9 mouse cellular contexts compared by ENCODE assay signal in genomic region chr19:46573990-46574389, GRCm38 (mm10). TPM values are rescaled to one million over a fixed set of nuclear protein-coding genes. Genes with fewer than 3 reads are reported as not detected.
A peak's percentile ranks its signal among the peaks of the same experiment; 100 is the strongest.
DNase-seq lines count a peak whose midpoint lies in the region; ATAC-seq and TF ChIP-seq lines count a peak whose summit lies in the region.
"Had no signal": no experiment of that assay in that cellular context is flagged by ENCODE, and none has a peak within 500 bp of the region (broad histone marks: within the 10 kb centered on the region; RNA-seq: fewer than 3 reads in every experiment).

No protein-coding gene starts in this region.

- H3K4me1 ChIP-seq in heart, embryonic 13.5 days: peaks cover 35% of the 10 kb centered on the region
- H3K4me1 ChIP-seq in cortical plate, adult 2 months (ENCODE audit: control insufficient read depth, insufficient read depth, low read length): peaks cover 3% of the 10 kb centered on the region
- peaks cover 25% of the 10 kb centered on the region for H3K4me1 ChIP-seq in hindbrain, embryonic 15.5 days (replicated peaks)
- peaks cover 11% of the 10 kb centered on the region for H3K4me1 ChIP-seq in midbrain, embryonic 14.5 days (ENCODE audit: control insufficient read depth, insufficient read depth, low read length)

- no peak for TF ChIP-seq POLR2A in cortical plate, adult 2 months (IDR thresholded peaks at IDR 0.05; ENCODE audit: extremely low read depth, insufficient read depth, low read length)

- TF ChIP-seq CTCF in cortical plate, adult 2 months (IDR thresholded peaks at IDR 0.05; ENCODE audit: extremely low read depth, insufficient read depth, low read length): no peak

- no peaks in the 10 kb centered on the region for H3K9me3 ChIP-seq in heart, embryonic 13.5 days
- H3K9me3 ChIP-seq in hindbrain, embryonic 15.5 days: no peaks in the 10 kb centered on the region
- no peaks in the 10 kb centered on the region for H3K9me3 ChIP-seq in midbrain, embryonic 14.5 days (ENCODE audit: control insufficient read depth, low read length)

- H3K4me2 ChIP-seq in heart, embryonic 13.5 days: peak overlapping the region; percentile 93
- H3K4me2 ChIP-seq in hindbrain, embryonic 15.5 days: peak overlapping the region; percentile 81
- H3K4me2 ChIP-seq in midbrain, embryonic 14.5 days (ENCODE audit: low read length): peak overlapping the region; percentile 79

- peak overlapping the region; percentile 90 for H3K4me3 ChIP-seq in heart, embryonic 13.5 days
- H3K4me3 ChIP-seq in cortical plate, adult 2 months (ENCODE audit: insufficient read depth, low read length): peak overlapping the region; percentile 87; the same call in 1 of the 2 replicates
- peak overlapping the region; percentile 66 for H3K4me3 ChIP-seq in hindbrain, embryonic 15.5 days
- H3K4me3 ChIP-seq in midbrain, embryonic 14.5 days (replicated peaks; ENCODE audit: low read depth, low read length): peak overlapping the region; percentile 56

- 38% methylated on average over 6 of the region's 6 CpGs for WGBS in heart, embryonic 13.5 days
- WGBS in hindbrain, embryonic 15.5 days: 53% methylated on average over 6 of the region's 6 CpGs
- WGBS in midbrain, embryonic 14.5 days: 47% methylated on average over 6 of the region's 6 CpGs

- no peak for DNase-seq in heart, postnatal 36 days
- no peak for DNase-seq in midbrain, embryonic 14.5 days
- DNase-seq in frontal cortex, postnatal 10 days (ENCODE audit: low spot score in 2 of 2): no peak
- DNase-seq in gastrocnemius, postnatal 14 days: no peak
- DNase-seq: left cerebral cortex, postnatal 4 days had no signal

- H3K9ac ChIP-seq in heart, embryonic 13.5 days: peak overlapping the region; percentile 84
- H3K9ac ChIP-seq in hindbrain, embryonic 15.5 days: peak overlapping the region; percentile 63
- peak overlapping the region; percentile 57; the same call in 1 of the 2 replicates for H3K9ac ChIP-seq in midbrain, embryonic 14.5 days (replicated peaks; ENCODE audit: low read length)

- no peak for ATAC-seq in heart, embryonic 13.5 days (ENCODE audit: extremely low read depth, insufficient number of reproducible peaks, low FRiP score, low TSS enrichment)
- no peak for ATAC-seq in hindbrain, embryonic 15.5 days (ENCODE audit: low FRiP score, low read depth)
- no peak for ATAC-seq in midbrain, embryonic 14.5 days (ENCODE audit: low FRiP score, low TSS enrichment)
- ATAC-seq in granulocyte monocyte progenitor cell, adult 5-6 weeks (replicated peaks; ENCODE audit: poor library complexity, severe bottlenecking): no peak

- intact Hi-C loops in heart, postnatal 36 days (cut with DNase I): no loop called here
- intact Hi-C loops in gastrocnemius, postnatal 14 days (cut with DNase I; ENCODE audit: low total_unique reads): no loop called here

- H3K27ac ChIP-seq in heart, embryonic 13.5 days (replicated peaks): no peak overlapping the region
- no peak overlapping the region for H3K27ac ChIP-seq in cortical plate, adult 2 months (ENCODE audit: insufficient read depth, low read length)
- H3K27ac ChIP-seq in hindbrain, embryonic 15.5 days (replicated peaks): no peak overlapping the region
- no peak overlapping the region for H3K27ac ChIP-seq in midbrain, embryonic 14.5 days (replicated peaks; ENCODE audit: low read depth, low read length)

- H3K27me3 ChIP-seq in heart, embryonic 13.5 days (replicated peaks): no peaks in the 10 kb centered on the region
- H3K27me3 ChIP-seq in hindbrain, embryonic 15.5 days: no peaks in the 10 kb centered on the region
- H3K27me3 ChIP-seq in midbrain, embryonic 14.5 days (ENCODE audit: control insufficient read depth, insufficient read depth, low read length): no peaks in the 10 kb centered on the region

- H3K36me3 ChIP-seq in heart, embryonic 13.5 days: no peaks in the 10 kb centered on the region
- H3K36me3 ChIP-seq in hindbrain, embryonic 15.5 days: no peaks in the 10 kb centered on the region
- no peaks in the 10 kb centered on the region for H3K36me3 ChIP-seq in midbrain, embryonic 14.5 days (ENCODE audit: control insufficient read depth, insufficient read depth, low read length)

RNA-seq across cellular contexts. Expression of gene Sfxn2, which starts 0.8 kb away (rescaled TPM):
- polyA plus RNA-seq in heart, embryonic 13.5 days (2015; fragmentation: Nextera tagmentation; extraction: Ambion mirVana): 8.1 and 9.1 TPM in 2 replicates
- total RNA-seq in heart, postnatal 36 days (2021): 1 to 10 TPM; 3.1 to 3.5 TPM
- 5.1 and 5.5 TPM in 2 replicates for polyA plus RNA-seq in cortical plate, adult 2 months (2012; rRNA removed)
- 10.2 and 11.3 TPM in 2 replicates for polyA plus RNA-seq in hindbrain, embryonic 15.5 days (2015; fragmentation: Nextera tagmentation; extraction: Ambion mirVana)
- polyA plus RNA-seq in midbrain, embryonic 14.5 days (2014; fragmentation: Nextera tagmentation; extraction: Ambion mirVana): 7.3 and 10.2 TPM in 2 replicates
- total RNA-seq in granulocyte monocyte progenitor cell, adult 5-6 weeks (2014; fragmentation: Nextera tagmentation): 11.8 and 16.3 TPM in 2 replicates
- 8.7 and 10.9 TPM in 2 replicates for total RNA-seq in granulocyte monocyte progenitor cell, adult 5-6 weeks (2017)
- total RNA-seq in gastrocnemius, postnatal 14 days (2021): 1 to 10 TPM; 2.8 to 3.4 TPM

RNA-seq across cellular contexts. Expression of gene Arl3, which starts 1.0 kb away (rescaled TPM):
- polyA plus RNA-seq in heart, embryonic 13.5 days (2015; fragmentation: Nextera tagmentation; extraction: Ambion mirVana): 82.1 and 97.1 TPM in 2 replicates
- total RNA-seq in heart, postnatal 36 days (2021): 10 to 100 TPM; 38.5 to 40.4 TPM
- 213 and 216 TPM in 2 replicates for polyA plus RNA-seq in cortical plate, adult 2 months (2012; rRNA removed)
- 208 and 221 TPM in 2 replicates for polyA plus RNA-seq in hindbrain, embryonic 15.5 days (2015; fragmentation: Nextera tagmentation; extraction: Ambion mirVana)
- polyA plus RNA-seq in midbrain, embryonic 14.5 days (2014; fragmentation: Nextera tagmentation; extraction: Ambion mirVana): 134 and 200 TPM in 2 replicates
- total RNA-seq in granulocyte monocyte progenitor cell, adult 5-6 weeks (2014; fragmentation: Nextera tagmentation): 9.9 and 23.4 TPM in 2 replicates
- total RNA-seq in granulocyte monocyte progenitor cell, adult 5-6 weeks (2017): 13.9 and 14.3 TPM in 2 replicates
- 10 to 100 TPM; 47.1 to 56.5 TPM for total RNA-seq in gastrocnemius, postnatal 14 days (2021)

RNA-seq across cellular contexts. Expression of gene Wbp1l, which starts 24.9 kb away (rescaled TPM):
- 41.6 and 42.0 TPM in 2 replicates for polyA plus RNA-seq in heart, embryonic 13.5 days (2015; fragmentation: Nextera tagmentation; extraction: Ambion mirVana)
- total RNA-seq in heart, postnatal 36 days (2021): 10 to 100 TPM; 51.2 to 59.1 TPM
- 24.3 and 26.6 TPM in 2 replicates for polyA plus RNA-seq in cortical plate, adult 2 months (2012; rRNA removed)
- 37.4 and 41.1 TPM in 2 replicates for polyA plus RNA-seq in hindbrain, embryonic 15.5 days (2015; fragmentation: Nextera tagmentation; extraction: Ambion mirVana)
- polyA plus RNA-seq in midbrain, embryonic 14.5 days (2014; fragmentation: Nextera tagmentation; extraction: Ambion mirVana): 27.5 and 33.8 TPM in 2 replicates
- 19.7 and 25.6 TPM in 2 replicates for total RNA-seq in granulocyte monocyte progenitor cell, adult 5-6 weeks (2014; fragmentation: Nextera tagmentation)
- 20.2 and 23.5 TPM in 2 replicates for total RNA-seq in granulocyte monocyte progenitor cell, adult 5-6 weeks (2017)
- 10 to 100 TPM; 30.4 to 38.5 TPM for total RNA-seq in gastrocnemius, postnatal 14 days (2021)
